Mouse (Mus musculus): ENCODE measurements around the gene Kbtbd6. TPM values are rescaled to one million over a fixed set of nuclear protein-coding genes. Genes with fewer than 3 reads are reported as not detected.

The Kbtbd6 gene
- polyA plus RNA-seq, 1 experiment: 30.0 TPM

- Histone ChIP-seq H3K27ac (ENCODE audit: control insufficient read depth, insufficient read depth, low read depth, low read length) (no peak overlapping the region), H3K36me3 (ENCODE audit: control insufficient read depth, insufficient read depth, low read length) (no peaks in the 10 kb centered on the region), H3K27me3 (ENCODE audit: control insufficient read depth, insufficient read depth, low read length) (no peaks in the 10 kb centered on the region), H3K4me3 (ENCODE audit: control insufficient read depth, low read depth, low read length) (no peak overlapping the region), H3K4me1 (ENCODE audit: control insufficient read depth, insufficient read depth, low read length) (peaks cover 11% of the 10 kb centered on the region)
- TF ChIP-seq CTCF (IDR thresholded peaks at IDR 0.05; ENCODE audit: control insufficient read depth, insufficient read depth, insufficient replicate concordance, low read depth, low read length) (no peak), POLR2A (IDR thresholded peaks at IDR 0.05; ENCODE audit: control insufficient read depth, low read depth, low read length) (no peak)
Measured at GRCm38 (mm10) chr14:79490246-79490645, 38.6 kb downstream of the Kbtbd6 start.

DNA sequence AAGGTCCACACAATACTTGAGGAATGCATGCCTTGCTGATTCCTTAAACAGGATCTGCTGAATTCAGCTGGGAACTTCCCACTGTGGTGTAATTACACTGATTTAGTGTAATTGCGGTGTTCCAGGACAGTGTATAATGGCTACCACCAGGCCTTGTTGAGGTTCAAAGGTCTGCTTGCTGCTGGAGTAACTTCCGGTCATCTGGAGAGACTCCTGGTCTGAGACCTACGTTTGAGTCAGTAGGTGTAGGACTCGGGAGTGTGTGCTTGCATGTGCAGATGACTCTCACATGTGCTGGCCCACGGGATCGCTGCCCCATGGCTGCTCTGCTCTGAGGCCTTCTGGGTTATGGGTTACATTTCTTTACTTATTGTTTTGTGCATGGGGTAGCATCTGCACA, 42.7 kb downstream of the Kbtbd6 start:
- TF ChIP-seq CTCF (IDR thresholded peaks at IDR 0.05; ENCODE audit: control insufficient read depth, insufficient read depth, insufficient replicate concordance, low read depth, low read length): no peak
- TF ChIP-seq POLR2A (IDR thresholded peaks at IDR 0.05; ENCODE audit: control insufficient read depth, low read depth, low read length): no peak
- no peak overlapping the region; the same call in 1 of the 2 replicates for H3K4me3 ChIP-seq (ENCODE audit: control insufficient read depth, low read depth, low read length)
- H3K36me3 ChIP-seq (ENCODE audit: control insufficient read depth, insufficient read depth, low read length): no peaks in the 10 kb centered on the region
- H3K4me1 ChIP-seq (ENCODE audit: control insufficient read depth, insufficient read depth, low read length): no peaks in the 10 kb centered on the region
- H3K27me3 ChIP-seq (ENCODE audit: control insufficient read depth, insufficient read depth, low read length): no peaks in the 10 kb centered on the region
- no peak overlapping the region for H3K27ac ChIP-seq (ENCODE audit: control insufficient read depth, insufficient read depth, low read depth, low read length)

- H3K27ac ChIP-seq (ENCODE audit: control insufficient read depth, insufficient read depth, low read depth, low read length): no peak overlapping the region
- no peaks in the 10 kb centered on the region for H3K36me3 ChIP-seq (ENCODE audit: control insufficient read depth, insufficient read depth, low read length)
- no peaks in the 10 kb centered on the region for H3K27me3 ChIP-seq (ENCODE audit: control insufficient read depth, insufficient read depth, low read length)
- H3K4me1 ChIP-seq (ENCODE audit: control insufficient read depth, insufficient read depth, low read length): no peaks in the 10 kb centered on the region
- no peak for TF ChIP-seq CTCF (IDR thresholded peaks at IDR 0.05; ENCODE audit: control insufficient read depth, insufficient read depth, insufficient replicate concordance, low read depth, low read length)
- no peak for TF ChIP-seq POLR2A (IDR thresholded peaks at IDR 0.05; ENCODE audit: control insufficient read depth, low read depth, low read length)
- no peak overlapping the region for H3K4me3 ChIP-seq (ENCODE audit: control insufficient read depth, low read depth, low read length)
Measured at GRCm38 (mm10) chr14:79499326-79499725, 47.7 kb downstream of the Kbtbd6 start.

- no peak for TF ChIP-seq CTCF (IDR thresholded peaks at IDR 0.05; ENCODE audit: control insufficient read depth, insufficient read depth, insufficient replicate concordance, low read depth, low read length)
- TF ChIP-seq POLR2A (IDR thresholded peaks at IDR 0.05; ENCODE audit: control insufficient read depth, low read depth, low read length): no peak
- no peak overlapping the region for H3K27ac ChIP-seq (ENCODE audit: control insufficient read depth, insufficient read depth, low read depth, low read length)
- H3K4me3 ChIP-seq (ENCODE audit: control insufficient read depth, low read depth, low read length): no peak overlapping the region
- no peaks in the 10 kb centered on the region for H3K27me3 ChIP-seq (ENCODE audit: control insufficient read depth, insufficient read depth, low read length)
- no peaks in the 10 kb centered on the region for H3K36me3 ChIP-seq (ENCODE audit: control insufficient read depth, insufficient read depth, low read length)
- no peaks in the 10 kb centered on the region for H3K4me1 ChIP-seq (ENCODE audit: control insufficient read depth, insufficient read depth, low read length)
Measured at GRCm38 (mm10) chr14:79500756-79501155, 49.1 kb downstream of the Kbtbd6 start.

DNA sequence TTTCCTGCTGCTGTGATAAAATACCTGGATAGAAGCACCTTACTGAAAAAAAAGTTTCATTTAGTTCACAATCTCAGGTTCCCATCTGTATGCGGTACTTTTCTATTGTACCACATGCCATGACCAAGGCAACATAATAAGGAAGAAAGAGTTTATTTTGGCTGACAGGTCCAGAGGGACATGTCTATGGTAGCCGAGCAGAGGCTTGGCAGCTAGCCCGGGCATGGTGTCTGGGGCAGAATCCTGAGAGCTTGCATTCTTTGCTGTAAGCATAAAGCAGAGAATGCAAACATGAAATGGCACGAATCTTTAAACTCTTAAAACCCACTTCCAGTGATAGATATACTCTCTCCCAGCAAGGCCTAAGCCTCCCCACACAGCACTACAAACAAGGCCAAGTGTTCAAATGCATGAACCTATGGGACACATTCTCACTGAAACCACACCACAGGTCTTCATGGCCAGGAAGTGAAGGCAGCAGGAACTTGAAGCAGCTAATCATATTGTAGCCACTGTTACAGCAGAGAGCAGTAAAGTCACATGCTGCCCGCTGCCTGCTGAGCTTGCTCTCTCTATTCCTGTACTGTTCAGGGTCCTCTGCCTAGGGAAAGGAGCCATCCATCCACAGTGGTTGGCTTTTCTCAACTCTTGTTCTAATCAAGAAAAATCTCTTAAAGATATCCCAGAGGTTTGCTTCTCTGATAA, 51.9 kb downstream of the Kbtbd6 start:
- no peaks in the 10 kb centered on the region for H3K27me3 ChIP-seq (ENCODE audit: control insufficient read depth, insufficient read depth, low read length)
- no peak overlapping the region for H3K27ac ChIP-seq (ENCODE audit: control insufficient read depth, insufficient read depth, low read depth, low read length)
- no peak overlapping the region for H3K4me3 ChIP-seq (ENCODE audit: control insufficient read depth, low read depth, low read length)
- H3K4me1 ChIP-seq (ENCODE audit: control insufficient read depth, insufficient read depth, low read length): no peaks in the 10 kb centered on the region
- no peaks in the 10 kb centered on the region for H3K36me3 ChIP-seq (ENCODE audit: control insufficient read depth, insufficient read depth, low read length)
- TF ChIP-seq CTCF (IDR thresholded peaks at IDR 0.05; ENCODE audit: control insufficient read depth, insufficient read depth, insufficient replicate concordance, low read depth, low read length) (no peak), POLR2A (IDR thresholded peaks at IDR 0.05; ENCODE audit: control insufficient read depth, low read depth, low read length) (no peak)

Other genes starting within 250 kb of the Kbtbd6 start
- 0.68 and 0.70 TPM in 2 replicates for gene Zfp957, start 204.5 kb upstream of the Kbtbd6 start, polyA plus RNA-seq (2012; rRNA removed)
- 24.0 and 26.5 TPM in 2 replicates for gene Rgcc, start 150.2 kb upstream of the Kbtbd6 start, polyA plus RNA-seq (2012; rRNA removed)
- 1.7 and 2.1 TPM in 2 replicates for gene Naa16, start 61.1 kb upstream of the Kbtbd6 start, polyA plus RNA-seq (2012; rRNA removed)
- gene Mtrf1, start 54.1 kb upstream of the Kbtbd6 start, polyA plus RNA-seq (2012; rRNA removed): 3.0 and 3.5 TPM in 2 replicates
- 8.4 and 8.8 TPM in 2 replicates for gene Kbtbd7, start 25.3 kb upstream of the Kbtbd6 start, polyA plus RNA-seq (2012; rRNA removed)
- gene Elf1, start 29.4 kb downstream of the Kbtbd6 start, polyA plus RNA-seq (2012; rRNA removed): 3.2 and 3.9 TPM in 2 replicates
- 11.2 and 11.7 TPM in 2 replicates for gene Wbp4, start 29.7 kb downstream of the Kbtbd6 start, polyA plus RNA-seq (2012; rRNA removed)
- 21.0 and 31.6 TPM in 2 replicates for gene Sugt1, start 135.9 kb downstream of the Kbtbd6 start, polyA plus RNA-seq (2012; rRNA removed)
- gene Cnmd, start 210.3 kb downstream of the Kbtbd6 start, polyA plus RNA-seq (2012; rRNA removed): 1.7 and 2.6 TPM in 2 replicates